Mouse (Mus musculus) heart, embryonic 16.5 days (tissue): ENCODE results near the gene Bbc3. TPM values are rescaled to one million over a fixed set of nuclear protein-coding genes. Genes with fewer than 3 reads are reported as not detected.

Source experiments
- ATAC-seq: fragments of 200-750 bp; cut with Nextera tagmentation; replicated peaks from 2 replicates; pipeline ENCODE4 v1.8.0; 2017; ENCODE audit warnings: moderate number of reproducible peaks; ENCODE audit not compliant: insufficient read depth, low FRiP score; ENCODE audit errors: extremely low read depth
- H3K27ac ChIP-seq: fragments of 300-500 bp; sonication (generic); 2 replicates; pipeline ENCODE4 v1.5.1; 2014; ENCODE audit warnings: mild to moderate bottlenecking, low read length, control low read depth, moderate library complexity
- H3K27me3 ChIP-seq: fragments of 300-500 bp; sonication (generic); 2 replicates; pipeline ENCODE4 v1.6.1; 2014; ENCODE audit warnings: low read length, mixed read lengths; ENCODE audit not compliant: control insufficient read depth, insufficient read depth
- H3K36me3 ChIP-seq: fragments of 300-500 bp; sonication (generic); 2 replicates; pipeline ENCODE4 v1.6.1; 2014; ENCODE audit not compliant: control insufficient read depth, insufficient read depth
- H3K4me1 ChIP-seq: fragments of 300-500 bp; sonication (generic); 2 replicates; pipeline ENCODE4 v1.6.1; 2014; ENCODE audit warnings: low read length, mixed read lengths; ENCODE audit not compliant: control insufficient read depth, insufficient read depth
- H3K4me2 ChIP-seq: fragments of 300-500 bp; sonication (generic); 2 replicates; pipeline ENCODE4 v1.6.1; 2014; ENCODE audit warnings: low read depth, mild to moderate bottlenecking, control low read depth, low read length
- H3K4me3 ChIP-seq: fragments of 300-500 bp; sonication (generic); 2 replicates; pipeline ENCODE4 v1.5.1; 2014; ENCODE audit warnings: mild to moderate bottlenecking, control low read depth, low read length
- H3K9ac ChIP-seq: fragments of 300-500 bp; sonication (generic); 2 replicates; pipeline ENCODE4 v1.6.1; 2014; ENCODE audit warnings: low read length, control low read depth
- H3K9me3 ChIP-seq: fragments of 300-500 bp; sonication (generic); replicated peaks from 2 replicates; pipeline ENCODE4 v1.6.1; 2016; ENCODE audit warnings: low read length; ENCODE audit not compliant: control insufficient read depth
- WGBS: fragments of 180-500 bp; shearing (Covaris S2); extraction: QIAGEN DNeasy Blood & Tissue Kit; methylation state at CpG from one replicate; pipeline ENCODE4 v1.1.7; 2014; 5-methylcytosine and 5-hydroxymethylcytosine counted together
- polyA plus RNA-seq: library from polyadenylated mRNA; unstranded; fragments of >200 nt; fragmentation: Nextera tagmentation; extraction: Ambion mirVana; gene quantifications from 2 replicates; pipeline ENCODE4 v1.2.1, GENCODE M21; 2015

The Bbc3 gene
- polyA plus RNA-seq, 1 experiment from 2014 or later = 5.7 TPM

- Histone ChIP-seq H3K9me3 (no peaks in the 10 kb centered on the region), H3K9ac (peak within 1 kb of the TSS; percentile 86), H3K4me3 (peak within 1 kb of the TSS; percentile 83), H3K4me1 (peaks cover 20% of the 10 kb centered on the region), H3K27me3 (0 out of 2 replicates have a peak, but pooled peaks cover 2% of the 10 kb centered on the region), H3K36me3 (peaks cover 25% of the 10 kb centered on the region), H3K27ac (peak within 1 kb of the TSS; percentile 92), H3K4me2 (peak within 1 kb of the TSS; percentile 98)
- WGBS = 1% methylated on average over 44 of the region's 49 CpGs
- ATAC-seq = peak; percentile 82
These were observed 35.0 kb upstream of the Bbc3 start, which contains the start of gene Inafm1 for GRCm38 (mm10) chr7:16273081-16273765. Gene Inafm1 (minus strand): TSS chr7:16273617.

GRCm38 (mm10) chr7:16273766-16274140 lies 34.4 kb upstream of the Bbc3 start:
- 1% methylated on average over 18 of the region's 18 CpGs for WGBS
- H3K9me3 ChIP-seq = no peaks in the 10 kb centered on the region

GRCm38 (mm10) chr7:16274922-16275890 lies 33.0 kb upstream of the Bbc3 start:
- H3K27me3 ChIP-seq = no peaks in the 10 kb centered on the region
- H3K36me3 ChIP-seq = peaks cover 31% of the 10 kb centered on the region
- WGBS = 81% methylated on average over 10 of the region's 10 CpGs
- no peak overlapping the region for H3K4me3 ChIP-seq
- no peaks in the 10 kb centered on the region for H3K9me3 ChIP-seq
- no peak overlapping the region for H3K27ac ChIP-seq
- no peak for ATAC-seq
- H3K9ac ChIP-seq = no peak overlapping the region
- H3K4me1 ChIP-seq = peaks cover 20% of the 10 kb centered on the region
- no peak overlapping the region for H3K4me2 ChIP-seq

More at GRCm38 (mm10) chr7:16273766-16274140, 34.4 kb upstream of the Bbc3 start:
- H3K4me3 ChIP-seq = peak overlapping the region; percentile 83
- peak overlapping the region; percentile 92 for H3K27ac ChIP-seq
- H3K36me3 ChIP-seq = peaks cover 29% of the 10 kb centered on the region
- ATAC-seq = peak; percentile 59
- peak overlapping the region; percentile 98 for H3K4me2 ChIP-seq
- H3K4me1 ChIP-seq = peaks cover 20% of the 10 kb centered on the region
- H3K9ac ChIP-seq = peak overlapping the region; percentile 68
- 0 out of 2 replicates have a peak, but pooled peaks cover 2% of the 10 kb centered on the region for H3K27me3 ChIP-seq

- Histone ChIP-seq H3K9ac (no peak overlapping the region), H3K27ac (no peak overlapping the region), H3K4me2 (no peak overlapping the region), H3K4me3 (no peak overlapping the region), H3K36me3 (peaks cover 54% of the 10 kb centered on the region), H3K4me1 (peaks cover 3% of the 10 kb centered on the region; the same call in 1 of the 2 replicates), H3K27me3 (no peaks in the 10 kb centered on the region), H3K9me3 (no peaks in the 10 kb centered on the region)
- no peak for ATAC-seq
- whole genome bisulfite sequencing = 89% methylated on average over 11 of the region's 11 CpGs
These were observed 27.5 kb upstream of the Bbc3 start for GRCm38 (mm10) chr7:16280721-16281120.

- 84% methylated on average over 13 of the region's 13 CpGs for WGBS
- H3K27ac ChIP-seq = no peak overlapping the region
- no peaks in the 10 kb centered on the region for H3K27me3 ChIP-seq
- peaks cover 38% of the 10 kb centered on the region for H3K36me3 ChIP-seq
- no peaks in the 10 kb centered on the region for H3K9me3 ChIP-seq
- no peak overlapping the region for H3K9ac ChIP-seq
- H3K4me1 ChIP-seq = peaks cover 4% of the 10 kb centered on the region; the same call in 1 of the 2 replicates
- no peak overlapping the region for H3K4me3 ChIP-seq
- ATAC-seq = no peak
- H3K4me2 ChIP-seq = no peak overlapping the region
These were observed 25.9 kb upstream of the Bbc3 start for GRCm38 (mm10) chr7:16282334-16282733.

- WGBS = 90% methylated on average over 8 of the region's 8 CpGs
- H3K4me3 ChIP-seq = no peak overlapping the region
- no peak overlapping the region for H3K9ac ChIP-seq
- peaks cover 4% of the 10 kb centered on the region; the same call in 1 of the 2 replicates for H3K4me1 ChIP-seq
- no peak overlapping the region for H3K27ac ChIP-seq
- no peaks in the 10 kb centered on the region for H3K9me3 ChIP-seq
- peaks cover 28% of the 10 kb centered on the region for H3K36me3 ChIP-seq
- no peak for ATAC-seq
- no peaks in the 10 kb centered on the region for H3K27me3 ChIP-seq
- no peak overlapping the region for H3K4me2 ChIP-seq
These were observed 24.2 kb upstream of the Bbc3 start for GRCm38 (mm10) chr7:16284001-16284400.

- Histone ChIP-seq H3K9me3 (no peaks in the 10 kb centered on the region), H3K9ac (no peak overlapping the region), H3K27me3 (no peaks in the 10 kb centered on the region), H3K4me1 (peaks cover 4% of the 10 kb centered on the region; the same call in 1 of the 2 replicates), H3K4me2 (peak overlapping the region; percentile 58), H3K4me3 (peak overlapping the region; percentile 78), H3K36me3 (peaks cover 28% of the 10 kb centered on the region), H3K27ac (peak overlapping the region; percentile 98)
- WGBS = 68% methylated on average over 9 of the region's 9 CpGs
- ATAC-seq = no peak
These were observed 23.3 kb upstream of the Bbc3 start for GRCm38 (mm10) chr7:16284904-16285303.

GRCm38 (mm10) chr7:16285450-16286025 lies 22.7 kb upstream of the Bbc3 start:
- 0 out of 2 replicates have a peak overlapping the region, but pooled peaks have one; percentile 23 for H3K9ac ChIP-seq
- peak overlapping the region; percentile 98 for H3K27ac ChIP-seq
- H3K27me3 ChIP-seq = no peaks in the 10 kb centered on the region
- peak; percentile 25 for ATAC-seq
- peak overlapping the region; percentile 78 for H3K4me3 ChIP-seq
- peaks cover 25% of the 10 kb centered on the region for H3K36me3 ChIP-seq
- H3K4me1 ChIP-seq = peaks cover 4% of the 10 kb centered on the region; the same call in 1 of the 2 replicates
- peak overlapping the region; percentile 58 for H3K4me2 ChIP-seq
- WGBS = 5% methylated on average over 14 of the region's 14 CpGs
- H3K9me3 ChIP-seq = no peaks in the 10 kb centered on the region
